Mouse (Mus musculus) erythroblast, embryonic 14.5 days (primary cell): ENCODE data around the gene Map3k7.

Experiments
- GATA1 ChIP-seq: IDR thresholded peaks from 2 replicates; pipeline ENCODE4 v1.6.1; 2012; ENCODE audit warnings: low read length, inconsistent platforms, mixed read lengths
- TAL1 ChIP-seq: IDR thresholded peaks from 3 replicates; pipeline ENCODE4 v1.6.1; 2012; ENCODE audit warnings: low read length, inconsistent platforms, mixed read lengths

DNA sequence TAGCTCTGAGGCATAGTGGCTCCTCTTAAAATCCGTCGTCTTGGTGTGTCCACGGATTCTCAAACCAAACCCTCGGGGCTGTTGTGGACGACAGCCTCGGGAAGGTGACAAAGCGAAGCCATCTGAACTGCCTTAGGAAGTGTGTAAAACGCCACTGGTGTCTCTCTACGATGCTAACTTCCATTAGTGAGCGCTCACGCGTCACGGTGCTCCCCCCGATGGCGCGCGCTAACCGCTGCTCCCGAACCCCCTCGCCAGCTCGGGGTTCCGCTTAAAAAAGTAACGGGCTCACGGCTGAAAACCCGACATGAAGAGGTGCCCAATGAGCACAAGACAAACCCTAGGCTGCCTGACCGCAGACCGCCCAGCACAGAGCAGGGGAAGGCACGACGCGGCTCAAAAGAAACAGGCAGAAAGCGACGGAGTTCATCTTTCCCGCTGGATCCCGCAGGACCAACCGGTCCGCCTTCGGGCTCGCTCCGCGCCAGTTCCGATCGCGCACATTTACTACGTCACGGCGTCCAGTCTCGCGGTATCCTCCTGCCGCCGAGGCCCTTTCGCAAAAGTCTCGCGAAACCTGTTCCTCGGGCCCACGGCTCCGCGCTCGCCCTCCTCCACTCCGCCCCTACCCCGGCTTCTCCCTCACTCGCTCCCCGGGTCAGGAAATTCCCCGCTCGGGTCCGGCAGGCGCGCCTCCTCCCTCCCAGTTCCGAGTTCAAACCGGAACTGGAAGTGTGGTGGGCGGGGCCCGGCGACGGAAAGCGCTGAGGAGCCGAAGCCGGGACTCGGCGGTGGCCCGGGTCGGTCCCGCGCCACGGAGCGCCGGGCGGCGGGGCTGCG is at the start of gene Map3k7:
- no peak for TF ChIP-seq GATA1
- TF ChIP-seq TAL1 = no peak
